Mouse (Mus musculus) left cerebral cortex, adult 2 months (tissue): Measurements from ENCODE around the gene Slc20a1. TPM values are rescaled to one million over a fixed set of nuclear protein-coding genes. Genes with fewer than 3 reads are reported as not detected.
A peak's percentile ranks its signal among the peaks of the same experiment; 100 is the strongest.

Experiments used
- DNase-seq, 2 experiments: peaks; one replicate each; pipeline ENCODE4 v3.0.0; 2021 to 2022; ENCODE audit warnings: low spot score in 2 of 2, mixed read lengths in 1 of 2; ENCODE audit errors: extremely low spot score in 1 of 2
- H3K27ac ChIP-seq: fragments of 200-600 bp; 2 replicates; pipeline ENCODE4 v1.8.1; 2022
- H3K4me3 ChIP-seq: fragments of 200-600 bp; 2 replicates; pipeline ENCODE4 v1.8.1; 2022
- CTCF ChIP-seq: fragments of 200-600 bp; IDR thresholded peaks from 2 replicates; pipeline ENCODE4 v1.8.1; 2022; ENCODE audit warnings: antibody characterized with exemption, mild to moderate bottlenecking, moderate library complexity
- intact Hi-C: fragments of 180-260 bp; cut with DNase I; formaldehyde crosslinking; loops from one replicate; pipeline ENCODE4 v1.15.1; 2025
- long read RNA-seq, 2 experiments: library from polyadenylated mRNA; stranded (forward); transcript quantifications; one replicate each; pipeline ENCODE4 v2.0.0; 2021; ENCODE audit warnings: borderline mapping rate in 2 of 2
- total RNA-seq, 2 experiments: library from RNA; stranded (reverse); gene quantifications; 2 replicates each; pipeline ENCODE4 v1.2.3; 2021

Slc20a1 gene
- 100 to 1,000 TPM; 161 to 164 TPM for total RNA-seq
- long read RNA-seq, experiment 1, transcript Slc20a1-201 (11 exons, 3,316 nt), result major isoform, 27 of 73 reads
- long read RNA-seq, experiment 1, transcript Slc20a1-202 (10 exons, 3,219 nt), result minor isoform, 16 of 73 reads
- long read RNA-seq, experiment 1, partial matches to known transcripts, result 14 of 73 reads
- long read RNA-seq, experiment 1, other reads (novel, unspliced or antisense), result 15 of 73 reads
- long read RNA-seq, experiment 2, transcript Slc20a1-202 (10 exons, 3,219 nt), result minor isoform, 14 of 57 reads
- long read RNA-seq, experiment 2, transcript Slc20a1-201 (11 exons, 3,316 nt), result major isoform, 20 of 57 reads
- long read RNA-seq, experiment 2, partial matches to known transcripts, result 14 of 57 reads
- long read RNA-seq, experiment 2, other reads (novel, unspliced or antisense), result 9 of 57 reads

GRCm38 (mm10) chr2:129198436-129199327 lies at the start of gene Slc20a1:
Gene Slc20a1 (plus strand): TSS chr2:129198764.
- intact Hi-C loops, result loop anchor here (2.0 to 10.0 kb wide), 3 partner anchors 70 to 254 kb away; partner anchors contain the start of genes Chchd5 and Zc3h8
- Histone ChIP-seq H3K27ac (peak within 1 kb of the TSS; percentile 98), H3K4me3 (peak within 1 kb of the TSS; percentile 86)
- peak; percentile 99 for DNase-seq
- TF ChIP-seq CTCF, result no peak

GRCm38 (mm10) chr2:129148836-129149235 lies 49.7 kb upstream of the Slc20a1 start:
- no peak for TF ChIP-seq CTCF
- H3K4me3 ChIP-seq, result no peak overlapping the region
- intact Hi-C loops, result no loop called here
- H3K27ac ChIP-seq, result no peak overlapping the region
- DNase-seq, result no peak

GRCm38 (mm10) chr2:129150386-129150785 lies 48.2 kb upstream of the Slc20a1 start:
- no peak for DNase-seq
- no peak for TF ChIP-seq CTCF
- intact Hi-C loops, result no loop called here
- Histone ChIP-seq H3K27ac (no peak overlapping the region), H3K4me3 (no peak overlapping the region)

GRCm38 (mm10) chr2:129151111-129151510 lies 47.5 kb upstream of the Slc20a1 start:
- H3K27ac ChIP-seq, result no peak overlapping the region
- intact Hi-C loops, result no loop called here
- TF ChIP-seq CTCF, result no peak
- DNase-seq, result no peak
- H3K4me3 ChIP-seq, result no peak overlapping the region

- intact Hi-C loops, result no loop called here
- TF ChIP-seq CTCF, result no peak
- Histone ChIP-seq H3K4me3 (no peak overlapping the region), H3K27ac (no peak overlapping the region)
- DNase-seq, result no peak
These were observed 45.8 kb upstream of the Slc20a1 start for GRCm38 (mm10) chr2:129152751-129153150.

GRCm38 (mm10) chr2:129164815-129165214 lies 33.7 kb upstream of the Slc20a1 start:
- Histone ChIP-seq H3K4me3 (no peak overlapping the region), H3K27ac (no peak overlapping the region)
- no peak for TF ChIP-seq CTCF
- intact Hi-C loops, result no loop called here
- DNase-seq, result no peak

GRCm38 (mm10) chr2:129166466-129167463 lies 31.8 kb upstream of the Slc20a1 start:
- Histone ChIP-seq H3K4me3 (no peak overlapping the region), H3K27ac (no peak overlapping the region)
- no peak for DNase-seq
- TF ChIP-seq CTCF, result no peak
- intact Hi-C loops, result no loop called here

GRCm38 (mm10) chr2:129173386-129173785 lies 25.2 kb upstream of the Slc20a1 start:
- no peak for DNase-seq
- intact Hi-C loops, result no loop called here

GRCm38 (mm10) chr2:129174474-129174873 lies 24.1 kb upstream of the Slc20a1 start:
- TF ChIP-seq CTCF, result peak; percentile 68
- peak overlapping the region; percentile 13; the same call in 1 of the 2 replicates for H3K4me3 ChIP-seq
- H3K27ac ChIP-seq, result no peak overlapping the region
- peak; percentile 46 to 59 for DNase-seq
- intact Hi-C loops, result loop anchor here (1.0 to 2.0 kb wide), 2 partner anchors 85 to 260 kb away; no protein-coding TSS in a partner anchor

More at GRCm38 (mm10) chr2:129173386-129173785, 25.2 kb upstream of the Slc20a1 start:
- TF ChIP-seq CTCF, result no peak
- Histone ChIP-seq H3K4me3 (no peak overlapping the region), H3K27ac (no peak overlapping the region)

GRCm38 (mm10) chr2:129175636-129176035 lies 22.9 kb upstream of the Slc20a1 start:
- no peak for TF ChIP-seq CTCF
- Histone ChIP-seq H3K4me3 (no peak overlapping the region), H3K27ac (no peak overlapping the region)
- intact Hi-C loops, result loop anchor here (2.0 kb wide), 1 partner anchor 259 kb away; no protein-coding TSS in a partner anchor
- no peak for DNase-seq
